18 mouse cellular contexts compared by ENCODE assay signal in genomic region chr4:100896260-100897010, GRCm38 (mm10).
"Had no signal": no experiment of that assay in that cellular context is flagged by ENCODE, and none has a peak within 500 bp of the region (broad histone marks: within the 10 kb centered on the region; RNA-seq: fewer than 3 reads in every experiment).

No protein-coding gene starts in this region.

- H3K4me2 ChIP-seq: kidney, embryonic 15.5 days; limb, embryonic 12.5 days; limb, embryonic 15.5 days; liver, embryonic 11.5 days; lung, embryonic 14.5 days; midbrain, embryonic 12.5 days; midbrain, embryonic 15.5 days had no signal

- H3K27me3 ChIP-seq: kidney, embryonic 15.5 days; limb, embryonic 12.5 days; limb, embryonic 15.5 days; midbrain, embryonic 12.5 days; midbrain, embryonic 15.5 days had no signal

- DNase-seq: kidney, postnatal 4 days; left cerebral cortex, postnatal 4 days; liver, postnatal 0 days; lung, embryonic 14.5 days; thymus, adult 2 months; thymus, postnatal 14 days; thymus, postnatal 4 days had no signal

- H3K27ac ChIP-seq: kidney, embryonic 15.5 days; limb, embryonic 12.5 days; limb, embryonic 15.5 days; liver, embryonic 14.5 days; macrophage; midbrain, embryonic 12.5 days; midbrain, embryonic 15.5 days; stomach, postnatal 0 days had no signal

- H3K36me3 ChIP-seq: midbrain, embryonic 15.5 days had no signal

- H3K4me3 ChIP-seq: kidney, embryonic 15.5 days; limb, embryonic 12.5 days; limb, embryonic 15.5 days; midbrain, embryonic 12.5 days; midbrain, embryonic 15.5 days had no signal

- H3K9me3 ChIP-seq: kidney, embryonic 15.5 days; limb, embryonic 12.5 days; limb, embryonic 15.5 days; midbrain, embryonic 12.5 days; midbrain, embryonic 15.5 days had no signal

- ATAC-seq: intestine, postnatal 0 days; liver, postnatal 0 days; lung, postnatal 0 days; midbrain, embryonic 15.5 days had no signal

- H3K9ac ChIP-seq: kidney, embryonic 15.5 days; limb, embryonic 12.5 days; limb, embryonic 15.5 days; liver, embryonic 14.5 days; liver, postnatal 0 days; lung, embryonic 14.5 days; midbrain, embryonic 12.5 days; midbrain, embryonic 15.5 days had no signal
